Mouse (Mus musculus) C2C12 (cell line): ENCODE results near the gene Gm17949. TPM values are rescaled to one million over a fixed set of nuclear protein-coding genes. Genes with fewer than 3 reads are reported as not detected.

Experiments used
- H3K27me3 ChIP-seq: one replicate; pipeline ENCODE4 v1.6.1; 2011; ENCODE audit not compliant: control insufficient read depth, insufficient read depth, insufficient read length
- H3K36me3 ChIP-seq: one replicate; pipeline ENCODE4 v1.6.1; 2011; ENCODE audit not compliant: control insufficient read depth, insufficient read depth
- H3K4me3 ChIP-seq: one replicate; pipeline ENCODE4 v1.5.1; 2011; ENCODE audit warnings: mild to moderate bottlenecking, control low read depth; ENCODE audit not compliant: poor library complexity, insufficient read depth, severe bottlenecking
- H3K79me2 ChIP-seq: one replicate; pipeline ENCODE4 v1.6.1; 2011; ENCODE audit not compliant: control insufficient read depth, insufficient read depth
- H3K79me3 ChIP-seq: one replicate; pipeline ENCODE4 v1.6.1; 2011; ENCODE audit warnings: low read depth, control low read depth
- H3ac ChIP-seq: one replicate; pipeline ENCODE3; 2011; ENCODE audit warnings: low read depth; ENCODE audit not compliant: control insufficient read depth, insufficient read length
- CEBPB ChIP-seq: IDR thresholded peaks from one replicate; pipeline ENCODE4 v1.6.1; 2011; ENCODE audit warnings: low read depth, mild to moderate bottlenecking, control low read depth, moderate library complexity
- CTCF ChIP-seq: IDR thresholded peaks from one replicate; pipeline ENCODE4 v1.5.1; 2011; ENCODE audit not compliant: control insufficient read depth, insufficient read depth, insufficient read length
- FOSL1 ChIP-seq: IDR thresholded peaks from one replicate; pipeline ENCODE4 v1.8.0; 2011; ENCODE audit warnings: mild to moderate bottlenecking, low read length; ENCODE audit not compliant: poor library complexity, insufficient read depth, severe bottlenecking
- MAX ChIP-seq: IDR thresholded peaks from one replicate; pipeline ENCODE4 v1.6.1; 2011; ENCODE audit warnings: mild to moderate bottlenecking, control low read depth
- MYOD1 ChIP-seq: IDR thresholded peaks from one replicate; pipeline ENCODE4 v1.6.1; 2011; ENCODE audit warnings: low read depth; ENCODE audit not compliant: control insufficient read depth, insufficient read length
- MYOG ChIP-seq: IDR thresholded peaks from one replicate; pipeline ENCODE4 v1.6.1; 2011; ENCODE audit not compliant: control insufficient read depth, insufficient read length; ENCODE audit errors: extremely low read depth
- USF1 ChIP-seq: IDR thresholded peaks from one replicate; pipeline ENCODE4 v1.6.1; 2011; ENCODE audit warnings: low read depth, mild to moderate bottlenecking, control low read depth, moderate library complexity
- polyA plus RNA-seq: library from polyadenylated mRNA; unstranded; fragments of >200 nt; fragmentation: generic; extraction: Trizol; gene quantifications from one replicate; pipeline ENCODE4 v1.2.1, GENCODE M21; 2012; ENCODE audit warnings: missing spikeins

The Gm17949 gene
- polyA plus RNA-seq, 1 experiment = not detected

GRCm38 (mm10) chr17:57059486-57059977 is 48.3 kb downstream of the Gm17949 start, which contains the start of gene Slc25a23:
TSS of gene Slc25a23 (minus strand) at chr17:57059863.
- TF ChIP-seq MAX = no peak
- TF ChIP-seq MYOG = no peak
- no peak for TF ChIP-seq FOSL1
- no peak for TF ChIP-seq USF1
- no peak for TF ChIP-seq MYOD1
- no peak for TF ChIP-seq CTCF
- no peak for TF ChIP-seq CEBPB
- Histone ChIP-seq H3K36me3 (no peaks in the 10 kb centered on the region), H3K4me3 (peak within 1 kb of the TSS; percentile 15), H3K27me3 (peaks cover 48% of the 10 kb centered on the region), H3K79me3 (no peaks in the 10 kb centered on the region), H3K79me2 (no peaks in the 10 kb centered on the region), H3ac (no peak within 1 kb of the TSS)

- H3K27me3 ChIP-seq = peaks cover 54% of the 10 kb centered on the region
- peak overlapping the region; percentile 15 for H3K4me3 ChIP-seq
- no peak for TF ChIP-seq MAX
- no peak for TF ChIP-seq MYOD1
- TF ChIP-seq USF1 = no peak
- no peak for TF ChIP-seq MYOG
- no peak for TF ChIP-seq CTCF
- TF ChIP-seq FOSL1 = no peak
- TF ChIP-seq CEBPB = no peak
Measured at GRCm38 (mm10) chr17:57060231-57060801, 49.0 kb downstream of the Gm17949 start.

GRCm38 (mm10) chr17:57061069-57061468 is 49.8 kb downstream of the Gm17949 start:
- Histone ChIP-seq H3K4me3 (no peak overlapping the region), H3K27me3 (peaks cover 57% of the 10 kb centered on the region), H3ac (no peak overlapping the region), H3K79me2 (no peaks in the 10 kb centered on the region), H3K79me3 (no peaks in the 10 kb centered on the region), H3K36me3 (no peaks in the 10 kb centered on the region)
- TF ChIP-seq USF1 (no peak), CTCF (no peak), MAX (no peak), FOSL1 (no peak), CEBPB (no peak), MYOD1 (no peak), MYOG (no peak)

More at GRCm38 (mm10) chr17:57060231-57060801, 49.0 kb downstream of the Gm17949 start:
- Histone ChIP-seq H3K36me3 (no peaks in the 10 kb centered on the region), H3K79me3 (no peaks in the 10 kb centered on the region), H3ac (no peak overlapping the region), H3K79me2 (no peaks in the 10 kb centered on the region)

GRCm38 (mm10) chr17:57062011-57062521 is 50.8 kb downstream of the Gm17949 start:
- Histone ChIP-seq H3K36me3 (no peaks in the 10 kb centered on the region), H3K79me3 (no peaks in the 10 kb centered on the region), H3K79me2 (no peaks in the 10 kb centered on the region), H3K4me3 (no peak overlapping the region), H3ac (no peak overlapping the region), H3K27me3 (peaks cover 65% of the 10 kb centered on the region)
- TF ChIP-seq USF1 (no peak), MYOD1 (no peak), CEBPB (no peak), MYOG (no peak), CTCF (no peak), MAX (no peak), FOSL1 (no peak)

- Histone ChIP-seq H3K36me3 (no peaks in the 10 kb centered on the region), H3K79me2 (no peaks in the 10 kb centered on the region), H3K4me3 (no peak overlapping the region), H3K79me3 (no peaks in the 10 kb centered on the region), H3ac (no peak overlapping the region), H3K27me3 (peaks cover 70% of the 10 kb centered on the region)
- TF ChIP-seq MAX = no peak
Measured at GRCm38 (mm10) chr17:57062548-57062947, 51.3 kb downstream of the Gm17949 start.

GRCm38 (mm10) chr17:57063031-57063430 is 51.8 kb downstream of the Gm17949 start:
- no peaks in the 10 kb centered on the region for H3K36me3 ChIP-seq
- H3K79me2 ChIP-seq = no peaks in the 10 kb centered on the region
- H3K79me3 ChIP-seq = no peaks in the 10 kb centered on the region
- TF ChIP-seq FOSL1 (no peak), USF1 (no peak), MAX (no peak), CTCF (no peak), CEBPB (no peak), MYOD1 (no peak), MYOG (no peak)
- H3K4me3 ChIP-seq = no peak overlapping the region
- peaks cover 69% of the 10 kb centered on the region for H3K27me3 ChIP-seq
- no peak overlapping the region for H3ac ChIP-seq
